Mouse (Mus musculus): ENCODE measurements at regions not wholly inside any gene's neighbourhood (a gene's known extent, or its start where the extent isn't known, plus 50 kb on each side); places are given as distances from the start of the nearest gene placed in this dataset.
A peak's percentile ranks its signal among the peaks of the same experiment; 100 is the strongest.

DNA sequence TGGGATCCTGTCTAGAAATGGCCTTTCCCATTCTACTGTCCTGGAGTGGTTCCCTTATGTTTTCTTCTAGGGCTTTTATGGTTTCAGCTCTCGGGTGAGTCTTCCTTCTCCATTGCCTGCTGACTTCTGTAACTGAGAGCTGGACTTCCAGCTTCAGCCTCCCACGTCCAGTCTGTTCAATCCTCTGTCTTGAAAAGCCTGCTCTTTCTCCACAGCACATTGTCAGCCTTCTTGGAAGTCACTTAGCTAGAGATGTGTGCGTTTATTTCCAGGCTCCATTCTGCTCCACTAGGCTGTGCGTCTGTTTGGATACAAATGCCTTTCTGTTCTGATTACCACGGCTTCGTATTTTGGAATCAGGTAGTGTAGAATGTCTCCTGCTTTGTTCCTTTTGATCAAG, 62.2 kb upstream of the Ptgfr start:
- H3K27me3 ChIP-seq (ENCODE audit: control insufficient read depth, insufficient read depth, low read length) = no peaks in the 10 kb centered on the region
- H3K36me3 ChIP-seq (ENCODE audit: control insufficient read depth, insufficient read depth, low read length) = no peaks in the 10 kb centered on the region
- H3K4me1 ChIP-seq (ENCODE audit: control insufficient read depth in 2 of 2, insufficient read depth in 2 of 2, low read length in 2 of 2) = peaks cover 4 to 6% of the 10 kb centered on the region in 2 experiments; a peak in 1 of 4 replicates
- H3K9me3 ChIP-seq (ENCODE audit: control insufficient read depth, low read length) = no peaks in the 10 kb centered on the region
- WGBS = 64% methylated on average over 6 of the region's 6 CpGs
- H3K9ac ChIP-seq (ENCODE audit: low read length) = no peak overlapping the region
- H3K4me3 ChIP-seq (ENCODE audit: control insufficient read depth in 1 of 2, insufficient read depth in 1 of 2, low read depth in 1 of 2, low read length in 2 of 2) = no peak overlapping the region
- no peak for ATAC-seq (ENCODE audit: insufficient number of reproducible peaks, insufficient read depth, low FRiP score, low read depth)
- H3K4me2 ChIP-seq (ENCODE audit: low read length) = no peak overlapping the region
- H3K27ac ChIP-seq (replicated peaks in 1 of 2; ENCODE audit: control insufficient read depth in 1 of 2, insufficient read depth in 1 of 2, low read depth in 2 of 2, low read length in 2 of 2) = no peak overlapping the region

GRCm38 (mm10) chr3:151899094-151899493, 61.7 kb upstream of the Ptgfr start:
- WGBS = 80% methylated on average over 4 of the region's 4 CpGs
- Histone ChIP-seq H3K4me1 (ENCODE audit: control insufficient read depth in 2 of 2, insufficient read depth in 2 of 2, low read length in 2 of 2) (peaks cover 4 to 9% of the 10 kb centered on the region in 2 experiments; a peak in 1 of 4 replicates), H3K4me2 (ENCODE audit: low read length) (no peak overlapping the region), H3K27ac (replicated peaks in 1 of 2; ENCODE audit: control insufficient read depth in 1 of 2, insufficient read depth in 1 of 2, low read depth in 2 of 2, low read length in 2 of 2) (no peak overlapping the region), H3K4me3 (ENCODE audit: control insufficient read depth in 1 of 2, insufficient read depth in 1 of 2, low read depth in 1 of 2, low read length in 2 of 2) (no peak overlapping the region), H3K9ac (ENCODE audit: low read length) (no peak overlapping the region), H3K9me3 (ENCODE audit: control insufficient read depth, low read length) (no peaks in the 10 kb centered on the region), H3K27me3 (ENCODE audit: control insufficient read depth, insufficient read depth, low read length) (no peaks in the 10 kb centered on the region), H3K36me3 (ENCODE audit: control insufficient read depth, insufficient read depth, low read length) (no peaks in the 10 kb centered on the region)
- no peak for ATAC-seq (ENCODE audit: insufficient number of reproducible peaks, insufficient read depth, low FRiP score, low read depth)

GRCm38 (mm10) chr3:151896320-151896719, 58.9 kb upstream of the Ptgfr start:
- Histone ChIP-seq H3K27ac (replicated peaks in 1 of 2; ENCODE audit: control insufficient read depth in 1 of 2, insufficient read depth in 1 of 2, low read depth in 2 of 2, low read length in 2 of 2) (no peak overlapping the region), H3K4me1 (ENCODE audit: control insufficient read depth in 2 of 2, insufficient read depth in 2 of 2, low read length in 2 of 2) (peaks cover 6 to 24% of the 10 kb centered on the region in 2 experiments), H3K9ac (ENCODE audit: low read length) (no peak overlapping the region), H3K27me3 (ENCODE audit: control insufficient read depth, insufficient read depth, low read length) (no peaks in the 10 kb centered on the region), H3K4me2 (ENCODE audit: low read length) (no peak overlapping the region), H3K9me3 (ENCODE audit: control insufficient read depth, low read length) (no peaks in the 10 kb centered on the region), H3K4me3 (ENCODE audit: control insufficient read depth in 1 of 2, insufficient read depth in 1 of 2, low read depth in 1 of 2, low read length in 2 of 2) (no peak overlapping the region), H3K36me3 (ENCODE audit: control insufficient read depth, insufficient read depth, low read length) (no peaks in the 10 kb centered on the region)
- ATAC-seq (ENCODE audit: insufficient number of reproducible peaks, insufficient read depth, low FRiP score, low read depth) = no peak
- 84% methylated on average over 6 of the region's 6 CpGs for WGBS

- Histone ChIP-seq H3K36me3 (ENCODE audit: control insufficient read depth, insufficient read depth, low read length) (no peaks in the 10 kb centered on the region), H3K4me3 (ENCODE audit: control insufficient read depth in 1 of 2, insufficient read depth in 1 of 2, low read depth in 1 of 2, low read length in 2 of 2) (no peak overlapping the region), H3K9ac (ENCODE audit: low read length) (no peak overlapping the region), H3K4me2 (ENCODE audit: low read length) (no peak overlapping the region), H3K4me1 (ENCODE audit: control insufficient read depth in 2 of 2, insufficient read depth in 2 of 2, low read length in 2 of 2) (peaks cover 8 to 26% of the 10 kb centered on the region in 2 experiments), H3K27ac (replicated peaks in 1 of 2; ENCODE audit: control insufficient read depth in 1 of 2, insufficient read depth in 1 of 2, low read depth in 2 of 2, low read length in 2 of 2) (no peak overlapping the region), H3K27me3 (ENCODE audit: control insufficient read depth, insufficient read depth, low read length) (no peaks in the 10 kb centered on the region), H3K9me3 (ENCODE audit: control insufficient read depth, low read length) (no peaks in the 10 kb centered on the region)
- no peak for ATAC-seq (ENCODE audit: insufficient number of reproducible peaks, insufficient read depth, low FRiP score, low read depth)
- 19% methylated on average over 3 of the region's 3 CpGs for WGBS
These were observed 57.3 kb upstream of the Ptgfr start for GRCm38 (mm10) chr3:151894712-151895111.

DNA sequence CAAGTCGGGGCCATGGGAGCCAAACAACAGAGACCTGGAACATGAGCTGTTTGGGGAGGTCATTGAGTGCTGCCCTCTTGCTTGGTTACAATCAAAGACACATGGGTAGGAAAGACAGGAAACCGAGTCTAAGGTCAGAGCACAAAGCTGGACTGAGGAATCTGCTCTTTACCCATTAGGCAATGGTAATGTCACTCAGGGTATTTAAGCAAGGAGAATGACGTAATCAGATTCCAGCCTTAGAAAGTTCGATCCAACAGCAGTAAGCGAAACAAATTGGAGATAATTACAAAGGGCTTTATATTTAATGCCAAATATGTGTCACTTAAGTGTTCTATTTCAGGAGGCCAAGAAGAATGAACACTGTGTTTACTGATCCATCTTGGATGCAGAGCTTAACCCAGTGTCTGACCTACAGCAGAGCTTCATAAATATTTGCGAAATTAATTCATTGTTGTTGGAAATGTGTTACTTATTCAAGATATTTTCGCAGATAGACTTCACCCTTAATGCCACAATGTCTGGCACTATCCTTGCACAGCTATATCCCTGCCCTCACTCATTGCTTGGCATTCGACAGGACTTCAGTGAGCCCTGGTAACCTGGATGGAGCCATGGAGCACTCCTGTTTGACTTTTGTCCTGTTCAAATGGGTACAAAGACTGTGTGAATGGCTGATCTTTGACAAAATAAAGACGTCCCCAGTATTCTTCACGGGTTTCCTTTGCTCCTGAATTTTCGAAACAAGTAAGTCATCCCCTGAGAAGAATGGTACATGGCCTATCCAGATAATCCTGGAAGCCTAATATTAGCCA, 56.2 kb upstream of the Ptgfr start:
- WGBS = 72% methylated on average over 11 of the region's 11 CpGs
- ATAC-seq (ENCODE audit: insufficient number of reproducible peaks, insufficient read depth, low FRiP score, low read depth) = no peak

GRCm38 (mm10) chr3:151891760-151892253, 54.4 kb upstream of the Ptgfr start:
- 0 out of 2 replicates have a peak overlapping the region, but pooled peaks have one; percentile 13 for H3K9ac ChIP-seq (ENCODE audit: low read length)
- H3K4me2 ChIP-seq (ENCODE audit: low read length) = peak overlapping the region; percentile 31
- peaks cover 8 to 26% of the 10 kb centered on the region in 2 experiments for H3K4me1 ChIP-seq (ENCODE audit: control insufficient read depth in 2 of 2, insufficient read depth in 2 of 2, low read length in 2 of 2)
- ATAC-seq (ENCODE audit: insufficient number of reproducible peaks, insufficient read depth, low FRiP score, low read depth) = peak; percentile 68
- H3K36me3 ChIP-seq (ENCODE audit: control insufficient read depth, insufficient read depth, low read length) = no peaks in the 10 kb centered on the region
- 12% methylated on average over 6 of the region's 6 CpGs for WGBS
- no peak overlapping the region for H3K4me3 ChIP-seq (ENCODE audit: control insufficient read depth in 1 of 2, insufficient read depth in 1 of 2, low read depth in 1 of 2, low read length in 2 of 2)
- H3K27me3 ChIP-seq (ENCODE audit: control insufficient read depth, insufficient read depth, low read length) = no peaks in the 10 kb centered on the region
- no peaks in the 10 kb centered on the region for H3K9me3 ChIP-seq (ENCODE audit: control insufficient read depth, low read length)
- peak overlapping the region; percentile 8 to 74; a peak in 3 of 4 replicates for H3K27ac ChIP-seq (replicated peaks in 1 of 2; ENCODE audit: control insufficient read depth in 1 of 2, insufficient read depth in 1 of 2, low read depth in 2 of 2, low read length in 2 of 2)

More for the DNA sequence above, 56.2 kb upstream of the Ptgfr start:
- Histone ChIP-seq H3K27me3 (ENCODE audit: control insufficient read depth, insufficient read depth, low read length) (no peaks in the 10 kb centered on the region), H3K9ac (ENCODE audit: low read length) (no peak overlapping the region), H3K4me1 (ENCODE audit: control insufficient read depth in 2 of 2, insufficient read depth in 2 of 2, low read length in 2 of 2) (peaks cover 8 to 26% of the 10 kb centered on the region in 2 experiments), H3K9me3 (ENCODE audit: control insufficient read depth, low read length) (no peaks in the 10 kb centered on the region), H3K4me3 (ENCODE audit: control insufficient read depth in 1 of 2, insufficient read depth in 1 of 2, low read depth in 1 of 2, low read length in 2 of 2) (no peak overlapping the region), H3K27ac (replicated peaks in 1 of 2; ENCODE audit: control insufficient read depth in 1 of 2, insufficient read depth in 1 of 2, low read depth in 2 of 2, low read length in 2 of 2) (no peak overlapping the region), H3K36me3 (ENCODE audit: control insufficient read depth, insufficient read depth, low read length) (no peaks in the 10 kb centered on the region), H3K4me2 (ENCODE audit: low read length) (no peak overlapping the region)

GRCm38 (mm10) chr3:151891336-151891735, 53.9 kb upstream of the Ptgfr start:
- Histone ChIP-seq H3K4me3 (ENCODE audit: control insufficient read depth in 1 of 2, insufficient read depth in 1 of 2, low read depth in 1 of 2, low read length in 2 of 2) (no peak overlapping the region), H3K9ac (ENCODE audit: low read length) (no peak overlapping the region), H3K27ac (replicated peaks in 1 of 2; ENCODE audit: control insufficient read depth in 1 of 2, insufficient read depth in 1 of 2, low read depth in 2 of 2, low read length in 2 of 2) (0 out of 4 replicates have a peak overlapping the region, but pooled peaks of 1 of the 2 experiments have one; percentile 74), H3K4me2 (ENCODE audit: low read length) (peak overlapping the region; percentile 31), H3K9me3 (ENCODE audit: control insufficient read depth, low read length) (no peaks in the 10 kb centered on the region), H3K36me3 (ENCODE audit: control insufficient read depth, insufficient read depth, low read length) (no peaks in the 10 kb centered on the region), H3K4me1 (ENCODE audit: control insufficient read depth in 2 of 2, insufficient read depth in 2 of 2, low read length in 2 of 2) (peaks cover 8 to 26% of the 10 kb centered on the region in 2 experiments), H3K27me3 (ENCODE audit: control insufficient read depth, insufficient read depth, low read length) (no peaks in the 10 kb centered on the region)
- WGBS = 75% methylated on average over 3 of the region's 3 CpGs
- no peak for ATAC-seq (ENCODE audit: insufficient number of reproducible peaks, insufficient read depth, low FRiP score, low read depth)

Measured in heart, embryonic 14.5 days (tissue).